Mouse (Mus musculus) fat pad, adult 2 months (tissue): ENCODE results near the gene Srebf2.

Experiments
- DNase-seq: peaks from one replicate; pipeline ENCODE4 v3.0.0-alpha.2; 2011; ENCODE audit warnings: low read depth, low spot score; ENCODE audit errors: extremely low read depth

Srebf2 gene

GRCm38 (mm10) chr15:82156298-82156697 is 9.3 kb downstream of the Srebf2 start:
- no peak for DNase-seq

GRCm38 (mm10) chr15:82156902-82157301 is 9.9 kb downstream of the Srebf2 start:
- no peak for DNase-seq

- no peak for DNase-seq
Measured at GRCm38 (mm10) chr15:82158243-82159035, 11.5 kb downstream of the Srebf2 start.

- no peak for DNase-seq
Measured at GRCm38 (mm10) chr15:82159471-82159870, 12.5 kb downstream of the Srebf2 start.

- peak; percentile 97 for DNase-seq
Measured at GRCm38 (mm10) chr15:82160731-82161640, 14.0 kb downstream of the Srebf2 start.

GRCm38 (mm10) chr15:82161965-82162600 is 15.1 kb downstream of the Srebf2 start:
- no peak for DNase-seq

GRCm38 (mm10) chr15:82163356-82164060 is 16.5 kb downstream of the Srebf2 start:
- no peak for DNase-seq

GRCm38 (mm10) chr15:82164061-82164399 is 17.0 kb downstream of the Srebf2 start:
- DNase-seq: no peak

GRCm38 (mm10) chr15:82164496-82164895 is 17.5 kb downstream of the Srebf2 start:
- DNase-seq: no peak

GRCm38 (mm10) chr15:82165332-82166239 is 18.6 kb downstream of the Srebf2 start:
- DNase-seq: no peak

GRCm38 (mm10) chr15:82166240-82167100 is 19.5 kb downstream of the Srebf2 start:
- DNase-seq: no peak

- peak; percentile 68 for DNase-seq
Measured at GRCm38 (mm10) chr15:82167201-82168168, 20.5 kb downstream of the Srebf2 start.

GRCm38 (mm10) chr15:82169671-82170070 is 22.7 kb downstream of the Srebf2 start:
- DNase-seq: no peak

- DNase-seq: no peak
Measured at GRCm38 (mm10) chr15:82170437-82171377, 23.7 kb downstream of the Srebf2 start.

- DNase-seq: no peak
Measured at GRCm38 (mm10) chr15:82172648-82173047, 25.7 kb downstream of the Srebf2 start.

GRCm38 (mm10) chr15:82175091-82175490 is 28.1 kb downstream of the Srebf2 start:
- DNase-seq: no peak
